Mouse (Mus musculus): ENCODE results near the gene Parvg.

- TF ChIP-seq GATA1 (IDR thresholded peaks at IDR 0.05; ENCODE audit: low read length) (no peak), TAL1 (IDR thresholded peaks at IDR 0.05; ENCODE audit: low read length) (no peak)
Measured at GRCm38 (mm10) chr15:84301641-84302420, 22.0 kb upstream of the Parvg start.

Measured in erythroblast, embryonic 14.5 days (primary cell).